Mouse (Mus musculus) Muller cell, postnatal 12 days (primary cell): ENCODE data around the gene Pnlip.

Source experiments
- DNase-seq: peaks from one replicate; pipeline ENCODE4 v3.0.0-alpha.2; 2015; ENCODE audit errors: inconsistent ontology term

The Pnlip gene

DNA sequence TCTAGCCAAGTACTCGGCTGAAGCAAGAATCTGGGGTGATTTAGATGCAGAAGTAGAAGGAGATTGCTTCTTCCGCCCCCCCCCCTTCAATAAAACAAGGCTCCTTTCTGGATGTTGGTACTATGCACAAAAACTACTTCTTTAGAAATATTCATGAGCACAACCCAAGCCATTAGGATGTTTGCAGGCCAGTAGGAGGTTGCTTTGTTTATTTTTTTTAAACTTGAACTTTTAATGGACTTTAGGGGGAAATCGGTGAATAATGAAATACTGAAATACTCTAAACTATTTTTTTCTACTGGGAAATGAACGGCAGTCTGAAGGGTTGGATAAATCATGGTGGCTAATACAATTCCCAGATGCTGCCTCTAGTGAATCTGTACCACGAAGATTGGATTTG is at the start of gene Pnlip:
Gene Pnlip, plus strand, starts transcription at position 301 of the 400 bp plus-strand sequence.
- DNase-seq, result no peak

DNA sequence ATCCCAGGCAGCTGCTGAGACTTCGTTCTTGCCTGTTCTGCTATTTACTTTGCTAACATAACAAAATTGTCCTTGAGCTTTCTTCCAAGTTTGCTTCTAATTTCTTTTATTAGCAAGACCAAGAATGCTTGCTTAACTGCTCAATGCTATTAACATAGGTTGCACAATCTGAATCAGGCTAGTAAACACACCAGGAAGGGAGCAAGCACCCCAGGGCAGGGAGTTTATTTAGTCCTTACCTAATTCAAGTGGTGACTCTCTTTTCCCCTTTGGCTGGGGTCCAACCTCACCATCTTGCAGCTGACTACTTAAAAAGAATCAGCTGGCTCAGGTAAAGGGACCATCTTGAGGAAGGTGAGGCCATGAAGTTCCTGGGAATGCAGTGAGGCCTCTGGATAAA is 42.6 kb upstream of the Pnlip start:
- no peak for DNase-seq

DNA sequence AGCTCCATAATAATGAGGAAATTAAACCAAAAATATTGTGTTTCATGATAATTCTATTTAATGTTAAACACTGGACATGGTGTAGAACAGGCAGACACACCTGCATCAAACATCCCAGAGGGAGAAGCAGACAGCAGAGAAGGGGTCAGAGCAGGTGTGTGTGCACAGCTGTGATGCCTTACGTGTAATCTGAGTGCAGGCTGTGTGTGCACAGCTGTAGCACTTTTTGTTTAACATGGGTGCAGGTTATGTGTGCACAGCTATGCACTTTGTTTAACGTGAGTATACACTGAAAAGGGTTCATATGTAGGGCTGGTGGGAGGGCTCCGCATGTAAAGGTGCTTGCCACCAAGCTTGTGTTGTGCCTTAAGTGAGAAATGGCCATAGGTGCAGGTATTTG is 39.6 kb upstream of the Pnlip start:
- DNase-seq, result no peak

DNA sequence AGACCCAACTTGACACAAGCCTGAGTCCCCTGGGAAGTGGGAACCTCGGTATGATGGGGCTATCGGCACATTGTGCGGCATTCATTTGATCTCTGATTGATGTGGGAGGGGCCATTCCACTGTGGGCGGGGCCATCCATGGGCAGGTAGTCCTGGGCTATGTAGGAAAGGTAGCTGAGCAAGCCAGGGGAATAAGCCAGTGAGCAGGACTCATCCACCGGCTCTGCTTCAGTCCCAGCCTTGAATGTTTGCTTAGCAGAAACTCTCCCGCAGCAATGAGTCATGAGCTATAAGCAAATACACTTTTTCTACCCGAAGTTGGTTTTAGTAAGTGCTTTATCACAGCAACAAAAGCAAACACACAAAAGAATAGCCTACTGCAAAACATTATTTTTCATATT is 35.7 kb upstream of the Pnlip start:
- DNase-seq, result no peak

DNA sequence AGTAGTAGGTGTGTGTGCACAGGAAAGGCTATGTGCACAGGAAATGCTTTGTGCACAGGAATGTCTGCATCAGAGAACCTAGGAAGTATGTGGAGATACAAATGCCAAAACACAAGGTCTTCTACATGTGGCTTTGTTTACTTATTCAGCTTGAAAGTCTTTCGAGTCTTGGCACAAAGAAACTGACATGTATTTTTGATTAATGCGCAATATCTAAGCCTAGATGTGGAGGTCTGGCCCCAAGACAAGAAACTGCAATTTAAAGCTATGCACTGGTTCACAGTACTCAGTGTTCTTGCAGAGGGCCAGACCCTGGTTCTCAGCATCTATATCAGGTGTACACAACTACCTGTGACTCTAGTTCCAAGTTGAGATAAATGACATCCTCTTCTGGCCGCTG is 31.6 kb upstream of the Pnlip start:
- no peak for DNase-seq

DNA sequence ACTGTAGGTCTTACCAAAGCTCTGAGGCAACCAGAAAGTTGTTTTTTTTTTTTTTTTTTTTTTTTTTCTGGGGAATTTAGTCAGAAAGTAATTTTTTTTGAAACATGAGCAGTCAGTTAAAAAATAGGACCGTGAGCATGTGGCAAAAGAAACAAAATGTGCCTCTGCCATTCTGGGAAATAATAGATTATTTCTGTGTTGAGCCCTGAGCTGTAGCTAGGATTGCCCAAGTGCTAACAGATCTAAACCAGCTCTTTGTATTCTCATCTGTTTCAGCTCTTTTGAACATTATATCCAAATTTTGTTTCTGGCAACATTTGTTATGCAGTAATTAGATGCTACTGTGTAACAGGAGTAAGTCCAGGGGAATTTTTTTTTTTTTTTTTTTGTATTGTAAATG is 30.7 kb upstream of the Pnlip start:
- no peak for DNase-seq

DNA sequence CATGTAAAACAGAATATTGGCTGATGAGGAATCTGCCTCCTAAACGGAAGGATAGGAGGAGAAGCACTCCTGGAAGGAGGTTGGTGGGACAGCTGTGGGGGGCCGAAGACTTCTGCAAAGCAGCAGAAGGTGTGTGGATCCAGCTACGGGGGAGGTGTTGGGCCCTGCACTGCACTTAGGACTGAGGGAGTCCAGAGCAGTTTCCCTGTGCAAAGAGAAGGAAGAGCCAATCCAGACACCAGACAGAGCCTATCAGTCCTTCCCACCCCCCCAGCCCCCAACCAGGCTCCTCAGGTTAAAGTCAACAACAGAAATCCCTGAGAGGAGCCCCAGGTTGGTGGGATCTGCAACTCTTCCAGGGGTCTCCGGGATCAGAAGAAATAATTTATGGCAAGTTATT is 27.5 kb upstream of the Pnlip start:
- DNase-seq, result no peak

DNA sequence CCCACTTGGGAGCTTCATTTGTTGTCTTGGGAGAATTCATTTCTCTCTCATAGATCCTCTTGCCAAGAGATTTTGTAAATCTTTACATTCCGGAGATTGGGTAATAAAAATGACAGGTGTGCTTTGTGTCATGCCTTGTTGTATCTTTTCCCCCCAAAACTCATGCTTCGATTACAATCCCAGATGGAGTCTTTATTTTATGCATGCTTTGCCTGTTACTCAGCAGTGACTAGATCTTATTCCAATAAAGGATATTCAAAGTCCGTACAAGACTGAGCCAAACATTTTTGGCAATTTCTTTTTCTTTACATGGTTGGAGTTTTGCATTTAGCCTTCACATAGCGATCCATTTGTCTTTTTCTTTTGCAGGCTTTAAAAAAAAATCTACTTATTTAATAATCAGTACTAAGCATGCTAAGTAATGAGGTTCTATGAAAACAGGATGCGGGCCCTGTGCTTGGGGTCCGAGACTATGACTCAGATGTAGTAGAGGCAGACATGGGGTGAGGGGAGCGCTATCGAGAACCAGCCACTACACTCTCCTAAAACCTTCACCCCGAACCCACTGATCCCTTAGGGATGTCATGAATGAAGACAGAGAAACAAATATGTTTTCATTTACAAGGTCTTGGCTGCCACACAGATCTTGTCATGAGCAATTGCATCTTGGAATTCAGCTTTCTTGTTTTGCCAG is 26.9 kb upstream of the Pnlip start:
- DNase-seq, result no peak

DNA sequence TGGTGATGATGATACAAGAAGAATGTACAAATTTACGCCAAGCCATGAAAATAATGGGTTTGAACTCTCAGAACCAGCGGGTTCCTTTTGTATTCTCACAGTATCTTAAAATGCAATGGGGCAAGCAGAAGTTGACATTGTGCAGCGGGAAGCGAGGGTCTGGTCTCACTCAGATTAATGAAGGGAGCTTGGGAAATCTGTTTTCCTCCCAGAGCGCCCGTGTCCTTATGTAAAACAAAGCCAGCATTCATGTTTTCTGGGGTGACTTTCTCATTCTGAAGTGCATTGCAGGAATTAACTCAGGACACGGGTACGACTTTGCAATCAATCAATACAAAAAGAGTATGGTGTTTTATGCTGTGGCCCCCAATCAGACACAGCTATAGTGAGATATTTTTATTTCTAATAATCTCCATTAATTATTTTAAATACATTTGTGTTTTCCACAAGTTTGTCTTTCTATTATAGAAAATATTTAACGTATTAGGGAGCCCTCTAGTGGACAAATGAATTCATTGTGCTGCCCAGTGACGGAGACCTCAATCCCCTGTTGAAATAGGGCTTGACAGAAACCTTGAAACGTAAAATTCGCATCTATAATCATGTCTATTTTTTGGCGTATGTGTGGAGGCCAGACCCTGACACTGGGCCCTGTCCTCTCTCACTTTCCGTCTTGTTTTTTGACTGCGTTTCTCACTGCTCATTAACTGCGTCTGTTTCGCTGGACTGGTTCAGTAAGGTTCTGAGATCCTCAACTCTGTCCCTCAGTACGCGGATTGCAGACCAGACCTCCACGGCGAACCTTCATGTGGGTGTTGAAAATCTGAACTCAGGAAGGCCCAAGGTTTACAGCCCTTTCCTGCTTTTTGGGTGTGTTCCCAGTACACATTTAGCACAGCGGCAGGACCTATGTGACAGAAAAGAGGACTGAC is 24.6 kb upstream of the Pnlip start:
- peak; percentile 35 for DNase-seq

DNA sequence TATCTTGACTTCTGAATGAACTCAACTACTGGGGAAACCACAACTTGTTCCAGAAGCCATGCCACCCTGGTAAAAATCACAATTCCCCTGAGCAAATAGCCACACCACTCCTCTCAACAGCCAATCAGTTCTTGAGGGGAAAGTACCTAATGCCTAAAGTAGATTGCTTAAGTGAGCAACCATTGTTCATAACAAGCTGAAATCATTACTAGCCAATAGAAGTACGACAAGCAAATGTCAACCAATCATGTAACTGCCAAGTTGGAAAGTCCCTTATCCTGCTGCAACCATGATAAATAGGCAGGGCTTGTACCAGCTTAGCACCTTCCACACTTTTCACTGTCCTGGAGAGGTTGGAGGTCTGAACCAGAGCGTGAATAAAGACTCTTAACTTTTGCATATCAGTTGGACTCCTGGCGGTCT is 22.9 kb upstream of the Pnlip start:
- peak; percentile 14 for DNase-seq

DNA sequence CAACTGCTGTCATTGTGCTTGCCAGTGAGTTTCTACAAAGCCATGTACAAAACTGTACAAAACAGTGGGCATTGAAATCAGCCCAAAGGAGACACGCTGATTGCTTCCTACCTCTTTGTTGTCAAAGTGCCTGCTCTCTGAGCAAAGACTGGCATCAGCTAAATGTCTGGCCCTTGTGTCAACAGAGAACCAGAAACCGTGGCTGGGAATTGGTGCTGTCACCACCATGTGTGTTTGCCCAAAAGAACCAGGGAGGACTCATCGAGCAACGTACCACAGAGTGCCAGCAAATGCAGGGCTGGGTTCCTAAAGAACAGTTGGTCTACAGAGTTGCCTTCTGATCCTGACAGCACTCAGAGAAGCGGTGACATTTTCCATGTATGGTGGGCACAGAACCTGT is 2.3 kb upstream of the Pnlip start:
- no peak for DNase-seq

DNA sequence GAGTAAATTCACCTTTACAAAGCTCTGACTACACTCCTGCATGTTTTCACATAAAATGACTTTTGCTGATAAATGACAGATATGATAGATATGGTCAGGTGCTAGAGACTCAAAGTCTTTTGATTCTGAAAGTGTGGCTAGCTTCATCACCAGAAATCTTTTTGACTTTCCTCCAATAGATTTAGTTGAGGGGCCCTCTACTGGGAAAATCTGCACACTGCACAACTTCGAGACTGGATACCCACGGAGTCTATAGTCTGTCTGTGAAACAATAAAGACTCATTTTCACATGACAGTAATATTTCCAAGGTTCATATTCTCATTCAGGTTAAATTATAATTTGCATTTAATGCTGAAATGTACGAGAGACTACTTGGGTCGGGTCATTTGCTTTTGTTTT is 9.8 kb downstream of the Pnlip start:
- DNase-seq, result no peak

DNA sequence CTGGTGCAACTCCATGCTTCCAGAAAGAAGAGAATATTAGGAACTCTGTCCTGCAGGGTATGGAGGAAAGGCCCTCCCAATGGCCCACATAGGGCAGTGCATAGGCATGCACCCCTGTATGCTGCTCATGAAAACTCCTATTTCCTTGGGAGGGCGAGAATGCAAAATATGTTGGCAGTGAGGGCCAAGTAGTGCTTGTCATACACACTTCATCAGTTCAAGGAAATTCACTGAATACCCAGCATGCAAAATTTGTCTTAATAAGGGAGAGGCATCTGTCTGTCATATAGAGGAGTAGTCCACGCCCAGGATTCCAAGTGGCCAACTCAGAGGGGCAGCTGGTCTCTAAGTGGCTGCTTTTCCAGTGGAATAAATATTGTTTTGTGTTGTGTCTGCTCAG is 11.0 kb downstream of the Pnlip start:
- peak; percentile 57 for DNase-seq

DNA sequence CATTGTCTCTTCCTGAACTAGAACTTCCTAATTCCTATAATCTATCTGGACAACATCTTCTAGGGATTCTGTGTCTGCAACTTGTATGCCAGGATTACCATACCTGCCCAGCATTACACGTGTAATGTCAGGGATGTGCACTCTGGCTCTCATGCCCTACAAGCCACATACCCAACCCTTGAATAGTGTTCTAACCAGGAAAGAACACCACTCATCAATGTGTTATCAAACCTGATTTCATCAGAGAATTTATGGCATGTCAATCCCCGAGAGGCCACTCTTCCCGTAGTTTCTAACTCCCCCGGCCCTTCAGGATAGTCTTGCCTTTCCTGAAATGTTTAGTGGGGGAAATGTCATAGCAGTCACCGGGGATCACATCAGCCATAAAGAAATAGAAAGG is 12.6 kb downstream of the Pnlip start:
- DNase-seq, result no peak

DNA sequence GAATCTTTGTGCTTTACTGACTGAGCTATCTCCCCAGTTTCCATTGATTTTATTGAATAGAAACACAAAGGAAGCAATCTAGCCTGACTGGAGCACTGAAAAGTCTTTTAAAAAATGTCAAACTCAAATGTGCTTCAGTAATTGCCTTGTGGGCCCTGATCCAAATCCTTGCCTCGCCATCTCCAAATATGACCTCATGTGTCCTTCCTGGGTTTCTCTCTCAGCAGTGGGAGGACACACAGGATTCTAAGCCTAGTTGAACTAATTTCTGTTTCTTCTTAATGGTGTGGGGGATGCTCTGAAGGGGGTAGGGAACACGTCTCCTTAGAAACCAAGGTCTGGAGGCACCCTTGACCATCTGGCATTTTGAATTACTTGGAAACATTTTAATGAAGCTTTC is 22.3 kb downstream of the Pnlip start:
- DNase-seq, result peak; percentile 52

DNA sequence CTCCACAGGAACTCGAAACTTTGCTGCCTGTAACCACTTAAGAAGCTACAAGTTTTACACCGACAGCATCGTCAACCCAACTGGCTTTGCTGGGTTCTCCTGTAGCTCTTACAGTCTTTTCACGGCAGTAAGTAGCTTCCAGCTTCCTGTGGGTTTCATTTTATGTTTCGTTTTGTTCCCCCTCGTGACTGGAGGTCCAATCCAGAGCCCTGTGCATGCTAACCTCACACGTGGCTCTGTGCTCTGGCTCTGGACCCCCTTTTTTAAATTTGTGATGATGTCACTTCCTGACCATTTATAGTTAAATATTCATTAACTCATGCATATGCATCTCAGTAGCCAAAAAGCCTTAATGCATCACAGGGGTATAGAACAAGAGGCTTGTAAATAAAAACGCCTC is 24.8 kb downstream of the Pnlip start:
- no peak for DNase-seq

DNA sequence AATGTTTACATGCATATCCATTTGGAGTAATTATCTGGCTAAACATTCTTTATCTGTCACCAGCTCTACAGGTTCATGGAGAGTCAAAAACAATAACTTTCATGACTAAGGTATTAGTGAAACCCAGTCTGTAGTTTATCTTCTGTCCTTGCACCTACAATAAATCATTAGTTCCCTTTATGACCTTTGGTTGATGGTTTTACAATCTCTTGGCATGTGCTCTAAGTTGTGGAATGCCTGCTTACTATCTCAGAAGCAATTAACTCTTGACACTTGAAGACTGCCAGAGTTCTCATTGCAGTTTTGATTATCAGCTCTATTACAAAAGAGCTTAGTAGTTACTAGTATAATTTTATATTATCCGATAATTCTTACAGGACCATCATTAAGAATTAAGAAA is 36.6 kb downstream of the Pnlip start:
- no peak for DNase-seq

DNA sequence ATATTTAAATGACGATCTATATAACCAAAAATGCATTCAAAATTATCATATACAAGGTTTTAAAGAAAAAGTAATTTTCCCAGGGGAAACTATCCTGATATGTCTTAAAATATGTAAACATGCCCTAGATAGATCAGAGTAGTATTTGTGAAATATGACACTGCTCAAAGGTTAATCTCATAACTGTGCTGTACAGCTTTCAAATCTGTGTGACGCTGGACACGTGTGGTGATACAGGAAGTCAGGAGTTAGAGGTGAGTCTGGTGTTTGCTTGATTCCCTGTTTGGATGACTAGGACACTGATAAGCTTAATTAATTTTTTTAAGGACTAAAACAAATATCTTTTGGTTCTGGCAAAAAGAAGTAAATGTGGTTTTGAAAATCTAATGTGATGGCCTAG is 43.0 kb downstream of the Pnlip start:
- DNase-seq, result no peak

DNA sequence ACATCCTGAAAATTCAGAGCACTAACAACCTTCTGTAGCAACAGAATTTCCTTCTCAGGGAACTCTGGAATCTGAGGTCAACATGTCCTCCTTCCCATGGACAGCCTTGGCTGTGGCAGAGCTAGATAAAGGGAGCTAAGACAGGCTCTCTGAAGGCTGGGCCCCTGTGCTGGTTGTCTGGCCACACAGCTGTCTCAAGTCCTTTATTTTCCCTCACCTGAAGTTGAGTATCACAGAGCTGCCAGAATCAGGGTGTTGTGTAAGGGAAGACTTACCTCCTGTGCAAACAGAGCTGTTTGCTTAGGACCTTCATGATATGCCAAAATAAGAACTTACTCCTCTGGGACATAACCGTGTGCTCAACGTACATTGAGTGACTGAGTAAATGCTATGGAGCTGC is 43.9 kb downstream of the Pnlip start:
- DNase-seq, result no peak

DNA sequence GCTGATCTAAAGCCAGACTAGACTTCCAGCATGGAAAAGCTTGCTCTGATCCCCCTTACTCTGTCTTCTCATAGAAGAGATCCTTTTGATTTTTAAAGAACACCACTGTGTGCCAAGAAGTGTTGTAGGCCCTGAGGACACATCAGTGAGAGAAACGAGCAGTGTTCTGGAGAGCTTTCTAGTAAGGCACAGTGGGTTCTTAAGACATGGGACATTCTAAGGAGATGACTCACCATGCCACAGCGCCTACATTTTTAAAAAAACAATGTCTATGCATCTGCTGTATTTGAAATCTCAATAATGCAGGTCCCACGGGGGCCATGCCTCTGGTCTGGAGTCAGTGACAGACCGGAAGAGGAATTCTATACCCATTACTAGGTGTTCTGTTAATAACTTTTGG is 52.3 kb downstream of the Pnlip start:
- no peak for DNase-seq

DNA sequence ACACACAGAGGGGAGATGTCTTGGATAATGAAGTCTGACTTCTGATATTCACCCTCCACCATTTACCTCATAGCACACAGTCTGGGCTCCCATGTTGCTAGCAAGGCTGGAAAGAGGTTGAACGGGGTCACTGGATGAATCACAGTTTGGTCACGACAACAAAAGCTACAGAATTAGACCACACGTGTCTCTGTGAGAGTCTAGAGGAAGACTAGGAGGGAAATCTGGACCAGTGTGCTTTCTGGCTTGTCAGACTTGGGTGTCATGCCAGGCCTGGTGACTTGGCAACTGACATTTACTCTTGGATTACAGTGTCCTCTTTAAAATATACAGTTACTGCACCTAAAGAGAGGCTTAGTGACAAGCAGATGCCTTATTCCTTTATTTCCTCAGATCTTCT is 56.3 kb downstream of the Pnlip start:
- DNase-seq, result peak; percentile 30

DNA sequence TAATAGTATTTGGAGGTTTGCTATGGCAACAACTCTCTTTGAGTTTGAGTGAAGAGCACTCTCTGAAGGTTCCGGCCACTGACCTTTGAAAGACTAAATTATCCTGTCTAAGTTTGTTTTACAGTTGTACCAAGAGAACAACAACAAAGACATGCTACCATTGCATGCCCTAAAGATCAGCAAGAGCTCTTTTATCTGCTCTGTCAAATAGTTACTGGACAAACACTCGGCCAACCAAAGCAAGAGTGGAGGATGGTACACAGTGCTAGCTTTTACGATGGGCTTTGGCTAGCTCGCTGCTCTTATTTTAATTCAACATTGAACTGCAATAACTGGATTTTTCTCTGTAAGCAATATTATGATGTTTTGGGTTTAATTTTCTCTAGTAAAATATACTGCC is 65.6 kb downstream of the Pnlip start:
- DNase-seq, result no peak

DNA sequence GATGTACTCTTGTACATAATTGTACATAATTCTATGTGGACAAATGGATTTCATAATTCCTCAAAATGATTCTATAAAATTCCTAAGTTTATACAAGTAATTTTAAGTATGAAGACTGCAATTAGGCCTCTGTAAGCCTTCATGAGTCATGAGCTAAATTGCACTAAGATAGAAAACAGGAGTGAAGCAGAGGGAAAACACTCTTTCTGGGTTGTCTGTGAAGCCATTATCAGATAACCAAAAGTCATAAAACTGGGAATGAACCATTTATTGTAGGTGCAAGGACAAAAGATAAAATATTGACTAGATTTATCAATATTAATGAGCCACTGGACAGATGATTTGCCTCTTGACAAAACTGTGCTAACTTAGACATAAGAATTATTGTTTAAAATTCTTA is 68.1 kb downstream of the Pnlip start:
- DNase-seq, result no peak
